Mouse (Mus musculus): ENCODE results near the gene Tlr5. TPM values are rescaled to one million over a fixed set of nuclear protein-coding genes. Genes with fewer than 3 reads are reported as not detected.

The Tlr5 gene
- polyA plus RNA-seq, 1 experiment from 2014 or later: 0.39 TPM

Other genes with a start within 250 kb of the Tlr5 start
- gene Ccdc185, start 205.6 kb upstream of the Tlr5 start, polyA plus RNA-seq (2015; fragmentation: Nextera tagmentation; extraction: Ambion mirVana): not detected in 2 replicates
- 49.0 and 53.3 TPM in 2 replicates for gene Susd4, start 190.9 kb upstream of the Tlr5 start, polyA plus RNA-seq (2015; fragmentation: Nextera tagmentation; extraction: Ambion mirVana)